Mouse (Mus musculus) layer of hippocampus, postnatal 25 days (tissue): ENCODE results near the gene Bcl6b. TPM values are rescaled to one million over a fixed set of nuclear protein-coding genes. Genes with fewer than 3 reads are reported as not detected.

Source experiments
- DNase-seq, 2 experiments: peaks; one replicate each; pipeline ENCODE4 v3.0.0; 2022; ENCODE audit warnings: mixed read lengths in 2 of 2, low spot score in 1 of 2; ENCODE audit errors: extremely low spot score in 1 of 2
- total RNA-seq, 2 experiments: library from RNA; stranded (reverse); gene quantifications; 2 replicates each; pipeline ENCODE4 v1.2.3; 2021

Bcl6b gene
- total RNA-seq, 2 experiments from 2014 or later, result 1.2 to 2.1 TPM

- no peak for DNase-seq
Observed at GRCm38 (mm10) chr11:70214856-70215209, 14.8 kb downstream of the Bcl6b start.

GRCm38 (mm10) chr11:70214191-70214855 is 15.3 kb downstream of the Bcl6b start:
- no peak for DNase-seq

GRCm38 (mm10) chr11:70213736-70214135 is 15.9 kb downstream of the Bcl6b start:
- DNase-seq, result no peak

- DNase-seq, result peak in 1 of 2 experiments; percentile 74
Observed at GRCm38 (mm10) chr11:70212896-70213295, 16.7 kb downstream of the Bcl6b start.

GRCm38 (mm10) chr11:70212423-70212822 is 17.2 kb downstream of the Bcl6b start, which contains the start of gene Slc16a11:
TSS of gene Slc16a11 (plus strand) at chr11:70212752.
- DNase-seq, result no peak

GRCm38 (mm10) chr11:70211972-70212371 is 17.6 kb downstream of the Bcl6b start:
- DNase-seq, result no peak

- no peak for DNase-seq
Observed at GRCm38 (mm10) chr11:70210681-70211080, 18.9 kb downstream of the Bcl6b start.

- DNase-seq, result no peak
Observed at GRCm38 (mm10) chr11:70208778-70209388, 20.7 kb downstream of the Bcl6b start.

- DNase-seq, result no peak
Observed at GRCm38 (mm10) chr11:70207283-70207682, 22.3 kb downstream of the Bcl6b start.

GRCm38 (mm10) chr11:70206801-70207200 is 22.8 kb downstream of the Bcl6b start:
- no peak for DNase-seq

GRCm38 (mm10) chr11:70201691-70202090 is 27.9 kb downstream of the Bcl6b start:
- peak; percentile 54 to 87 for DNase-seq

GRCm38 (mm10) chr11:70200036-70200608 is 29.5 kb downstream of the Bcl6b start:
- DNase-seq, result no peak

GRCm38 (mm10) chr11:70199107-70199506 is 30.5 kb downstream of the Bcl6b start:
- no peak for DNase-seq

- no peak for DNase-seq
Observed at GRCm38 (mm10) chr11:70198332-70198731, 31.3 kb downstream of the Bcl6b start.

GRCm38 (mm10) chr11:70193354-70194285 is 36.0 kb downstream of the Bcl6b start:
- no peak for DNase-seq

- no peak for DNase-seq
Observed at GRCm38 (mm10) chr11:70192157-70192556, 37.4 kb downstream of the Bcl6b start.

GRCm38 (mm10) chr11:70191188-70191587 is 38.4 kb downstream of the Bcl6b start:
- DNase-seq, result no peak

- no peak for DNase-seq
Observed at GRCm38 (mm10) chr11:70189319-70190134, 40.1 kb downstream of the Bcl6b start.

GRCm38 (mm10) chr11:70185120-70185519 is 44.5 kb downstream of the Bcl6b start:
- no peak for DNase-seq

- no peak for DNase-seq
Observed at GRCm38 (mm10) chr11:70180496-70180895, 49.1 kb downstream of the Bcl6b start.
